Mouse (Mus musculus): Measurements from ENCODE around the gene Lrrn4.

- TF ChIP-seq EP300 (IDR thresholded peaks at IDR 0.05; ENCODE audit: low read length) (no peak), POLR2A (IDR thresholded peaks at IDR 0.05; ENCODE audit: low read depth, low read length) (no peak), USF2 (conservative IDR thresholded peaks at IDR 0.05; ENCODE audit: low read depth, low read length) (no peak), CTCF (conservative IDR thresholded peaks at IDR 0.05 in 1 of 2, IDR thresholded peaks at IDR 0.05 in 1 of 2; ENCODE audit: low read depth in 2 of 2, low read length in 2 of 2) (no peak), CHD2 (IDR thresholded peaks at IDR 0.05; ENCODE audit: low read length) (no peak), E2F4 (IDR thresholded peaks at IDR 0.05; ENCODE audit: insufficient replicate concordance, low read depth, low read length) (no peak), JUN (IDR thresholded peaks at IDR 0.05; ENCODE audit: insufficient read depth, low read depth, low read length) (no peak)
Measured at GRCm38 (mm10) chr2:132922076-132922873, 41.6 kb upstream of the Lrrn4 start.

All from CH12.LX (cell line).